Mouse (Mus musculus): ENCODE results near the gene Mansc1. TPM values are rescaled to one million over a fixed set of nuclear protein-coding genes. Genes with fewer than 3 reads are reported as not detected.
A peak's percentile ranks its signal among the peaks of the same experiment; 100 is the strongest.

Gene Mansc1
- total RNA-seq, 2 experiments from 2014 or later: 0.98 to 1.1 TPM

DNA sequence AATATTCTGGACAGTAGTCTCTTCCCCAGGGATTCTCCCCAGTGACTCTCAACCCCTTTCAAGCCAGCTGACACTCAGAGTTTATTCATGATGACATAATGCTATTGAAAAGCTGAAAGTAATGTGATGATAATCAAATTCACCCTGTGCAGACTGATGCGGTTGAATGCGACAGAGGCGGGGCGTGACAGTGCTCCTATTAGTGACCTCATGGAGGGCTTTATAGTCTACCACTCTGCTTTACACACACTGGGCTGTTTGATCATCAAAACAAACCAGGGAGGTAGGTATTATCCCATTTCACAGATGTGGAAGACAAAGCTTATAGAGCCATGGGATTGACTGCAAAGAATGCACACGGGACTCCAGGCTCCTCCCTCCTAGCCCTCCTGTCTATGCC is 50.2 kb downstream of the Mansc1 start:
- intact Hi-C loops (cut with DNase I): no loop called here

DNA sequence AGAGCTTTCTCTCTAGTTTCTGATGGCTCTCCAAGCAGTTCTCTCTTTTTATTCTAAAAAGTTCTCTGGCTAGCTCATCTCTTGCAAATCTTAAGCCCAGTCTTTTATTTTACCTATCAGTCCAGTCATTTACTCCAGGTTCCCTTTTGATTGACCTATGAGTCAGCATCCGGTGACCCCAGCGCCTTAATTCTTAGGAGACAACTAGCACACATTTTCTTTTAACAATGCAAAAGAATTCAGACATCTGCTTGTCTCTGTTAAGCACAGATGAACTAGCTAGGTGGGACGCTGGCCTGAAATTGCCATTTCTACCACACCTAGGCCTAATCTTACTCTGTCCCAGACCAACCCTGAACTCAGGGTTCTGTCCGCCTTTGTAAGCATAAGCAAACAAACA is 52.8 kb downstream of the Mansc1 start:
- DNase-seq: no peak
- TF ChIP-seq CTCF (IDR thresholded peaks at IDR 0.05): no peak
- intact Hi-C loops (cut with DNase I): no loop called here
- Histone ChIP-seq H3K27ac (no peak overlapping the region), H3K4me3 (no peak overlapping the region)

More for the DNA sequence above, 50.2 kb downstream of the Mansc1 start:
- no peak overlapping the region for H3K4me3 ChIP-seq
- no peak for DNase-seq
- TF ChIP-seq CTCF (IDR thresholded peaks at IDR 0.05): no peak
- H3K27ac ChIP-seq: no peak overlapping the region

DNA sequence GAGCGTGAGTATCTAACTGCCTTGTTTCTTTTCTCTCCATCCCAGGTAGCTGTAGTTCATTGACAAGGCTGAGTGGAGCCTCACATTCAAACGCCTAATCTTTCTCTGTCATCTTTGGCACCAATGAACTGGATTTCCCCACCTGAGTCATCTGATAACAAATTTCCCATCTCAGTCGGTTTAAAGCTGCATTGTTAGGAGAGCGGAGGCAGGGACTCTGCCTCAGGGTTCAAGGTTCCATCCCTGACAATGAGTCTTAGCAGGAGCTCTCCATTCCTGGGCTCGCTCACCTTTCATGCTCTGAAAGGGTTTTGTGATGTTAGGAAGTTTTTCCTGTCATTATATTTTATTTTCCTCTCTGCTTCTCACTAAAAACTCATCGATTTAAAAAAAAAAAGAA is 54.2 kb downstream of the Mansc1 start:
- Histone ChIP-seq H3K27ac (no peak overlapping the region), H3K4me3 (no peak overlapping the region)
- intact Hi-C loops (cut with DNase I): no loop called here
- no peak for TF ChIP-seq CTCF (IDR thresholded peaks at IDR 0.05)
- DNase-seq: no peak

DNA sequence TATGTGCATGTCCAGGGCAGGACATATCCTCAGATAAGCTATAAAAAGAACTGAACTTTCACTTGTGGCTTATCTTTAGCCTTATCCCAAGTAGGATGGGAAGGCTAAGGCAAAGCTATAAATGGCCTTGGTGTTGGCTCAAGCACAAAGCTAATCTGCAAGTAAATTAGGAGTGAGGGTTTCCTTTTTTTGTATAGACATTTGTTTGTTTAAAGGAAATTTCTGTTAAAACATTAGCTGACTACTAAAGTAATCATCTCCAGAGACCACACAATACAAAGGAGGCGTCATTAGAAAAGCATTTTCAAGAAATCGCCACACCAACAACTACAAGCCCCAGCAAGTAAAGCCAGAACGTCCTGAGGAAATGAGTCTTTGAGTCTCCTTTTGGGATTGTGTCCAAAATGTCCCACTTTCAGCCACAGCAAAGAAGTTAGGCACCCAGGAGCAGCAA is 57.0 kb downstream of the Mansc1 start:
- H3K4me3 ChIP-seq: no peak overlapping the region
- no peak for TF ChIP-seq CTCF (IDR thresholded peaks at IDR 0.05)
- H3K27ac ChIP-seq: peak overlapping the region; percentile 9; the same call in 1 of the 2 replicates
- intact Hi-C loops (cut with DNase I): loop anchor here (2.0 kb wide), 1 partner anchor 19 kb away; no protein-coding TSS in a partner anchor
- no peak for DNase-seq

DNA sequence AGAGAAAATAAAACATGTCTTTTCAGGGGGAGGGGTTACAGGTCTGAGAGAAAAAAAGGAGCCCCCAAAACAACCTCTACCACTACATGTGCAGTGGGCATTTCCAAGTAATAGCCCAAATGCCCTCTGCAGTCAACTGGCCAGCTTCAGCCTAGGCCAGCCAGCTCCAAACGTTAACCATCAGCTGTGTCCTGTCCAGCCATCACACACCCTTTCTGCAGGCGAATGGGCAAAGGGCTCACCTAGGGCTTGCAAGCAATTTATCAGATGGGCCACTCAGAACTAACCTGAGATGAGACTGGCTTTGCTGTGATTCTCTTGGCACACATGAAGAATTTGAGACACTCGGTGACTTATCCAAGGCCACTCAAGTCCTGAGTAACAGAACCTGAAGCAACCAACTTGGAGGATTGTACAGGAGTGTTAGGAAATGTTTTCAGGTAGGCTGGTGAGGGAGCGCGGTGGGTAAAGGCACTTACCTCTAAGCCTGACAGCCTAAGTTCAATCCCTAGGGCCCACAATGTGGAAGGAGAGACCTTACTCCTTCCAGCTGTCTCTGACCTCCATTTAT is 64.2 kb downstream of the Mansc1 start:
- intact Hi-C loops (cut with DNase I): loop anchor here (5.0 kb wide), 1 partner anchor 81 kb away; no protein-coding TSS in a partner anchor
- no peak overlapping the region for H3K4me3 ChIP-seq
- DNase-seq: no peak
- H3K27ac ChIP-seq: peak overlapping the region; percentile 98; the same call in 1 of the 2 replicates
- TF ChIP-seq CTCF (IDR thresholded peaks at IDR 0.05): no peak

DNA sequence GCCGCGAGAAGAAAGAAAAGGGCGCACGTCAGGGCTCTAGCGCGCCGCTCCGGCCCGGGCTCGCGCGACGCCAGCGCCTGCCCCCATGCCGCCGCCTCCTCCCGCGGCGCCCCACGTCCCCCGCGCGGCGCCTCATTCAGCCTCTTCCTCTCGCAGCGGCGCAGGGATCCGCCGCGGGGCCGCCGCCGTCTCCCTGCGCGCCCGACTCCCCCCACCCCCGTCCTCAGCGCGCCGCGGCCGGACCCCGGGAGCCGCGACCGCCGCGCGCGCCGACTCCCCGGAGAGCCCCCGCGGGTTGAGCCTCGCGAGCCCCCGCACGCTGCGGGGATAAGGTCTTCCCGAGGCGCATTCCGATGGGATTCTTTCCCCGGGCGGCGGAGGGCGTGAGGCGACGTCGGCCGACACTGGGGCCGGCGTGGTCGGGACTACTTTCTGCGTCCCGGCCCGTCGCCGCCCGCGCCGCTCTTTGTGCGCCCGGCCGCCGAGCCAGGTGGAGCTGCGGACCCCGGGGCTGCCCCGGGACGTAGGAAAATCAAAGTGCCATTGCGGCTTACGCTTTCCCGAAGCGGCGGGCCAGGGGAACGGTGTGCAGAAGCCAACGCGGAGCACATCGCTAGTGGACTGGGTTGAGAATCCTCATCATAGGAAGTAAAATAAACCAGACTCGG is 65.3 kb downstream of the Mansc1 start, which contains the start of gene Lrp6:
Gene Lrp6 (minus strand): TSS at position 148 of the 668 bp plus-strand sequence.
- H3K27ac ChIP-seq: peak within 1 kb of the TSS; percentile 98
- intact Hi-C loops (cut with DNase I): loop anchor here (5.0 kb wide), 1 partner anchor 80 kb away; no protein-coding TSS in a partner anchor
- DNase-seq: peak; percentile 92
- H3K4me3 ChIP-seq: peak within 1 kb of the TSS; percentile 83
- no peak for TF ChIP-seq CTCF (IDR thresholded peaks at IDR 0.05)

DNA sequence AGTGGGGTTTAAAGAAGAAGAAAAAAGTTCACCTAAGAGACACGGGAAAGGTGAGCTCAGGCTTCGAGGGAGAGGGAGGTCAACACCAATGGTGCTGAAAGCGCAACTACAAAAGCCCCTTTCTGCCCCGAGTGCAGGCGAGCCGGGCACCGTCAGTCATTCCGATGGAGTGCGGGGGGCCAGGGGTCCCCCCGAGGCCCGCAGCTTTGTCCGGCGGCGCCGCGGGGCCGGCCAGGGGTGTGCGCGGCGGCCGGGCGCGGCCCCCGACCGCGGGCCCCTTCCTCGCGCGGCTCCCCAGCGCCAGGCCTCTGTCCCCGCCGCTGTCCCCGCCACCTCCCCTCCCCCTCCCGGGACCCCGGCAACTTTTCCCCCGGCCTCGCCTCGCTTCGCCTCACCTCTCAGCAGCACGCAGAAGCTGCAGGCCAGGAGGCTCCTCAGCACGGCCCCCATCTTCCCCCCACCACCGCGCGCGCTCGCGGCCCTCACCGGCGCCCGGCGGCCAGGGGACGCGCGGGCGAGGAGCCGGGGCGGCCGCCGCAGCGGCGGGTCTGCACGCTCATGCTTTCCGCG is 66.0 kb downstream of the Mansc1 start:
- no peak for DNase-seq
- intact Hi-C loops (cut with DNase I): loop anchor here (5.0 kb wide), 1 partner anchor 79 kb away; no protein-coding TSS in a partner anchor
- H3K4me3 ChIP-seq: peak overlapping the region; percentile 83
- TF ChIP-seq CTCF (IDR thresholded peaks at IDR 0.05): no peak
- H3K27ac ChIP-seq: peak overlapping the region; percentile 98

DNA sequence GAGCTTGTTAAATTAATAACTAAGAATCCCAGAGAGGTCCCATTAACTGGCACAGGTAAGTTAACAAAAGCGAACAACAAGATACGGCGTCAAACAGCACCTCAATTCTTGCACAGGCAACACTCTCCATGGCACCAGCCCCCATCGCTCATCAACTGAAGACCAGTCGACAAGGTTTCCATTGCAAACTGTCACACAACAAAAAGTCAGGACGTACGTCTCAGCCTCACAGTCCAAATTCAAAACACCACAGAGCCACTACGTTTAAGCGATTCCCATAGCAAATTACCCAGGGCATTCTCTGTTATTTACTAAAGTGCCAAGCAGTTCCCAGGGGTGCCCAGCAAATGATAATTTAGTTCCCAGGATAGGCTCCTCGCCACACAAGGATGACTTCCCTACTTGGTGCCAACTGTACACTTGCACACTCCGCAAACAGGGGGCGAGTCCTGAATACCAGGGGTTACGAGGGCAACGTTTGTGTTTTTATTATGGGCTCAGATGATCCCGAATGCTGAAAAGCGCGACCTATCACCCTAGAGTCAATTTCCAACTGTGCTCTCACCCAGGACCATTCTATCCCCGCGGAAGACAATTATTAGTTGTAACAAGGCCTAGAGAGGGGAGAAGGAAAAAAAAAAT is 66.6 kb downstream of the Mansc1 start:
- peak; percentile 32 for DNase-seq
- peak overlapping the region; percentile 98 for H3K27ac ChIP-seq
- intact Hi-C loops (cut with DNase I): loop anchor here (2.0 to 5.0 kb wide), 2 partner anchors 53 to 78 kb away; no protein-coding TSS in a partner anchor
- peak overlapping the region; percentile 83 for H3K4me3 ChIP-seq
- TF ChIP-seq CTCF (IDR thresholded peaks at IDR 0.05): no peak; the same call in 1 of the 2 replicates

DNA sequence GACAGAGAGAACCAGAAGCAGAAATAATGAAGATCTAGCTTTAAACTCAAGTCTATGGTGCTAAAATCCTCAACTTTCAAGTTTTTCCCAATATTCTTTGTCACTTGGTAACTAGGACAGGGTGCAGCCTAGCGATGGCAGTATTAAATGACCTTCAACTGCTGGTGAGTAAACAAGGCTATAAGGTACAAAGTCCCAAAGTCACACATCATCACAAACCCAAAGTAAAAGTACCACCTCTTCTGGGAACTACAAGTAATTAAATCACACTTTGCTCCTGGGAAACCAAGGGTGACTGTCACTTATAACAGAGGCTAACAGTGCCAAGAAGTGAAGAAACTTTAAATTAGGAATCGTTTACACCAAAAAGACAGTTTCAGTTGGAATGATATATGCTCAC is 67.7 kb downstream of the Mansc1 start:
- H3K4me3 ChIP-seq: peak overlapping the region; percentile 83

DNA sequence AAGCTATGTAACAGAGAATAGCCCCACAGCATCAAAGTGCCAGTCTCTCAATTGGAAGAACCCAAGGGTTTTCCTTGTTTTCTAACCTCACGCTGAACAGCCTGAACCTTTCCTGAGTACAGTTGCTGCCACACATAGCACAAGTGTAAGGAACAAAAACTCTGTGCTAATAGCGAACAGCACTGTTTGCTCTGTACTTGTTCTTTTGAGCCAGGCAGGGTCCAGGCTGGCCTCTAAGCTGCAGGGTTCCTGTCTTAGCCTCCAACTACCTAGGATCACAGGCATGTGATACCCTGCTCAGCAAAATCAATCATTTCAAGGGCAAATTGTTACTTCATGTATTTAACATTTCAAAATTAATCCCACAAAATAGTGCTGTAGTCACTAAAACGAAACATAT is 72.7 kb downstream of the Mansc1 start:
- intact Hi-C loops (cut with DNase I): no loop called here
- no peak for TF ChIP-seq CTCF (IDR thresholded peaks at IDR 0.05)
- DNase-seq: no peak
- no peak overlapping the region for H3K4me3 ChIP-seq
- H3K27ac ChIP-seq: peak overlapping the region; percentile 31; the same call in 1 of the 2 replicates

More for the DNA sequence above, 67.7 kb downstream of the Mansc1 start:
- peak overlapping the region; percentile 98 for H3K27ac ChIP-seq
- DNase-seq: no peak
- intact Hi-C loops (cut with DNase I): loop anchor here (2.0 kb wide), 1 partner anchor 52 kb away; no protein-coding TSS in a partner anchor
- no peak for TF ChIP-seq CTCF (IDR thresholded peaks at IDR 0.05)

Other genes starting within 250 kb of the Mansc1 start
- not detected for gene Bcl2l14, start 236.2 kb downstream of the Mansc1 start, total RNA-seq (2021)
- gene Lrp6, start 65.5 kb downstream of the Mansc1 start, total RNA-seq (2021): 10 to 100 TPM; 45.0 to 46.7 TPM
- gene Borcs5, start 7.0 kb upstream of the Mansc1 start, total RNA-seq (2021): 10 to 100 TPM; 15.1 to 17.1 TPM
- 10 to 100 TPM; 11.4 to 19.4 TPM for gene Dusp16, start 160.1 kb upstream of the Mansc1 start, total RNA-seq (2021)
- gene Crebl2, start 197.7 kb upstream of the Mansc1 start, total RNA-seq (2021): 10 to 100 TPM; 10.4 to 10.9 TPM

All from gastrocnemius, adult 2 months (tissue).